Mouse (Mus musculus): ENCODE measurements around the gene Zscan2. TPM values are rescaled to one million over a fixed set of nuclear protein-coding genes. Genes with fewer than 3 reads are reported as not detected.

Zscan2 gene
- polyA plus RNA-seq, 1 experiment from 2014 or later = 5.3 TPM

- no peak overlapping the region for H3K27ac ChIP-seq
- no peaks in the 10 kb centered on the region for H3K9me3 ChIP-seq
- WGBS = 79% methylated on average over 15 of the region's 15 CpGs
- ATAC-seq (ENCODE audit: low FRiP score) = no peak
- H3K4me2 ChIP-seq = no peak overlapping the region
- no peak overlapping the region for H3K4me3 ChIP-seq
- H3K4me1 ChIP-seq (replicated peaks) = no peaks in the 10 kb centered on the region
- H3K9ac ChIP-seq = no peak overlapping the region
- 0 out of 2 replicates have a peak, but pooled peaks cover 2% of the 10 kb centered on the region for H3K27me3 ChIP-seq
- H3K36me3 ChIP-seq = no peaks in the 10 kb centered on the region
Observed at GRCm38 (mm10) chr7:80845621-80846279, 15.0 kb upstream of the Zscan2 start.

- Histone ChIP-seq H3K9me3 (no peaks in the 10 kb centered on the region), H3K4me2 (no peak overlapping the region), H3K9ac (no peak overlapping the region), H3K27ac (no peak overlapping the region), H3K27me3 (0 out of 2 replicates have a peak, but pooled peaks cover 2% of the 10 kb centered on the region), H3K36me3 (no peaks in the 10 kb centered on the region), H3K4me1 (replicated peaks) (no peaks in the 10 kb centered on the region), H3K4me3 (no peak overlapping the region)
- 92% methylated on average over 10 of the region's 10 CpGs for WGBS
- ATAC-seq (ENCODE audit: low FRiP score) = no peak
Observed at GRCm38 (mm10) chr7:80846280-80846678, 14.4 kb upstream of the Zscan2 start.

GRCm38 (mm10) chr7:80846709-80847108 lies 14.0 kb upstream of the Zscan2 start:
- WGBS = 91% methylated on average over 5 of the region's 5 CpGs
- Histone ChIP-seq H3K27me3 (0 out of 2 replicates have a peak, but pooled peaks cover 2% of the 10 kb centered on the region), H3K9me3 (no peaks in the 10 kb centered on the region), H3K27ac (no peak overlapping the region), H3K9ac (no peak overlapping the region), H3K36me3 (no peaks in the 10 kb centered on the region), H3K4me2 (no peak overlapping the region), H3K4me1 (replicated peaks) (no peaks in the 10 kb centered on the region), H3K4me3 (no peak overlapping the region)
- no peak for ATAC-seq (ENCODE audit: low FRiP score)

GRCm38 (mm10) chr7:80849267-80849666 lies 11.5 kb upstream of the Zscan2 start:
- no peak overlapping the region for H3K4me3 ChIP-seq
- no peak overlapping the region for H3K4me2 ChIP-seq
- ATAC-seq (ENCODE audit: low FRiP score) = no peak
- H3K9me3 ChIP-seq = no peaks in the 10 kb centered on the region
- no peaks in the 10 kb centered on the region for H3K36me3 ChIP-seq
- no peaks in the 10 kb centered on the region for H3K27me3 ChIP-seq
- WGBS = 90% methylated on average over 2 of the region's 2 CpGs
- no peak overlapping the region for H3K27ac ChIP-seq
- H3K4me1 ChIP-seq (replicated peaks) = no peaks in the 10 kb centered on the region
- H3K9ac ChIP-seq = no peak overlapping the region

- no peaks in the 10 kb centered on the region for H3K36me3 ChIP-seq
- 38% methylated on average over 4 of the region's 4 CpGs for WGBS
- ATAC-seq (ENCODE audit: low FRiP score) = no peak
- H3K27ac ChIP-seq = no peak overlapping the region
- H3K9ac ChIP-seq = no peak overlapping the region
- no peak overlapping the region for H3K4me2 ChIP-seq
- no peaks in the 10 kb centered on the region for H3K27me3 ChIP-seq
- H3K9me3 ChIP-seq = no peaks in the 10 kb centered on the region
- H3K4me1 ChIP-seq (replicated peaks) = no peaks in the 10 kb centered on the region
- no peak overlapping the region for H3K4me3 ChIP-seq
Observed at GRCm38 (mm10) chr7:80849710-80850109, 11.0 kb upstream of the Zscan2 start.

DNA sequence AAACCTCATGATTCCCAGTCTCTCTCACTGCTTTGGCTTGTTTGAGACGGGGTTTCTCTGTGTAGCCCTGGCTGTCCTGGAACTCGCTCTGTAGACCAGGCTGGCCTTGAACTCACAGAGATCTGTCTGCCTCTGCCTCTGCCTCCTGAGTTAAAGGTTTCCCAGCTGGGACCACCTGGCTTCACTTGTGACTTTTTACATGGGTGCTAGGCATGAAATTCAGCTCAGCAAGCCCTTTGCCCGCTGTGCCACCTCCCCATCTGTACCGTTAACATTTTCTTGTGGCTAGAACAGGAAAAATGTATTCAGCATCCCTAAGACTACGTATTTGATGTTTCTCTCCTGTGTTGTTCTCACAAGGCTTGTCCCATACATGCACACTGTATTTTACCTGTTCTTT lies 10.2 kb upstream of the Zscan2 start:
- Histone ChIP-seq H3K4me3 (no peak overlapping the region), H3K9ac (no peak overlapping the region), H3K4me2 (no peak overlapping the region), H3K9me3 (no peaks in the 10 kb centered on the region), H3K27me3 (no peaks in the 10 kb centered on the region), H3K27ac (no peak overlapping the region), H3K36me3 (no peaks in the 10 kb centered on the region), H3K4me1 (replicated peaks) (no peaks in the 10 kb centered on the region)
- ATAC-seq (ENCODE audit: low FRiP score) = no peak
- 87% methylated on average over 5 of the region's 5 CpGs for WGBS

GRCm38 (mm10) chr7:80853218-80853617 lies 7.5 kb upstream of the Zscan2 start:
- 96% methylated on average over 3 of the region's 3 CpGs for WGBS
- H3K36me3 ChIP-seq = no peaks in the 10 kb centered on the region
- no peak overlapping the region for H3K27ac ChIP-seq
- no peaks in the 10 kb centered on the region for H3K4me1 ChIP-seq (replicated peaks)
- H3K4me2 ChIP-seq = no peak overlapping the region
- no peaks in the 10 kb centered on the region for H3K27me3 ChIP-seq
- H3K9me3 ChIP-seq = no peaks in the 10 kb centered on the region
- no peak for ATAC-seq (ENCODE audit: low FRiP score)
- H3K9ac ChIP-seq = no peak overlapping the region
- no peak overlapping the region for H3K4me3 ChIP-seq

DNA sequence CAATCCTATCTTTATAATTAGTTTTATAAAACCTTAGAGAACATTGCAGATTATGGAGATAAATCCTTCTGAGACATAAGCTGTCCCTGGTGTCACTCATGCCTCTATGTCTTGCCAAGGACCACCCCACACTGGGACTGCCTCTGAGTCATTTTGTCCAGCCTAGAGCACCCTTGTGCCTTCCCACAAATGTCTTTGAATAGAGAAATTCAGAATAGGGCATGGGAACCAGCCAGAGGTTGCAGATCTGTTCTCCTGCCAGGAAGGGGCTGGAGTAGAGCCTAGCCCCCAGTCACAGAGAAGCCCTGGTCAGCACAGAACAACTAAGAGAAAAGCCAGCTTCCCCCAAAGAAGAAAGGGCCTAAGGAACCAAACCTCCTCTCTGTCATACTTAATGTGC lies 5.4 kb upstream of the Zscan2 start:
- H3K4me1 ChIP-seq (replicated peaks) = peaks cover 3% of the 10 kb centered on the region; the same call in 1 of the 2 replicates
- H3K4me2 ChIP-seq = no peak overlapping the region
- no peaks in the 10 kb centered on the region for H3K36me3 ChIP-seq
- H3K9me3 ChIP-seq = no peaks in the 10 kb centered on the region
- ATAC-seq (ENCODE audit: low FRiP score) = no peak
- no peak overlapping the region for H3K27ac ChIP-seq
- no peak overlapping the region for H3K9ac ChIP-seq
- no peaks in the 10 kb centered on the region for H3K27me3 ChIP-seq
- no peak overlapping the region for H3K4me3 ChIP-seq

DNA sequence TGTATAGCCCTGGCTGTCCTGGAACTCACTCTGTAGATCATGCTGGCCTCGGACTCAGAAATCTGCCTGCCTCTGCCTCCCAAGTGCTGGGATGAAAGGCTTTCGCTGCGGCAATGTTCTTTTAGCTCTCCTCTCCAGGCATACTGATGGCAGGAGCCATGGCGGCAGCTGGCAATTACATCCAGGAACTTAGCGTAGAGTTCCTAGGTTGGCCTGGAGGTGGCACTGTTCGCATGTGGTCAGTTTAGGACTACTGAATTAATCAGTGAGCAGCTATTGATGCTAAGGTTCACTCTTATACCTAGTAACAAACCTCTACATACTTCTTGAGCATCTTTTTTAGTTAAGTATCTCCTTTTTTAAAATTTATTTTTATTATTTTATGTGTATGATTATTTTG lies 3.5 kb upstream of the Zscan2 start:
- no peak overlapping the region for H3K4me2 ChIP-seq
- H3K9me3 ChIP-seq = no peaks in the 10 kb centered on the region
- 17% methylated on average over 6 of the region's 6 CpGs for whole genome bisulfite sequencing
- H3K9ac ChIP-seq = no peak overlapping the region
- no peak overlapping the region for H3K4me3 ChIP-seq
- peaks cover 10% of the 10 kb centered on the region for H3K4me1 ChIP-seq (replicated peaks)
- no peaks in the 10 kb centered on the region for H3K36me3 ChIP-seq
- H3K27ac ChIP-seq = no peak overlapping the region
- H3K27me3 ChIP-seq = no peaks in the 10 kb centered on the region
- no peak for ATAC-seq (ENCODE audit: low FRiP score)

DNA sequence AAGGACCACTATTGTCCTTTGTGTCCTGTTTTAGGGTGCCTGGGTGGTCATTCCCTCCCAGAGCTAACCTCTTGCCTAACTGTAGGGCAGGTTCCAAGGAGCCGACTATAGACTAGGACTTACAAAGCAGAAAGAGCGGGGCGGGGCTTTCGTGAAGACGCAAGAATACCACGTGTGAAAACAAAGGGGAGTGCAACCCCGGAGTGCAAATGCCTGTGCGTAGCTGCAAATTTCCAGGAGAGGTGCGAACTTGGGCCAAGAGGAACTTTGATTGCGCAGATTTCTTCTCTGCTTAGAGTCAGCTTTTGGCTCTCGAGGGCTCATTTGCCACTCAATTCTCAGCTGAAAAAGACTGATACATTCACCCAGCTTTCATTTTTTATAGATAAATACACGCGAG lies 493 bp upstream of the Zscan2 start:
- peak; percentile 77 for ATAC-seq (ENCODE audit: low FRiP score)
- H3K4me2 ChIP-seq = peak overlapping the region; percentile 74
- H3K4me1 ChIP-seq (replicated peaks) = peaks cover 40% of the 10 kb centered on the region
- no peaks in the 10 kb centered on the region for H3K9me3 ChIP-seq
- peak overlapping the region; percentile 79 for H3K4me3 ChIP-seq
- 2% methylated on average over 13 of the region's 13 CpGs for WGBS
- peaks cover 18% of the 10 kb centered on the region for H3K36me3 ChIP-seq
- no peaks in the 10 kb centered on the region for H3K27me3 ChIP-seq
- H3K9ac ChIP-seq = peak overlapping the region; percentile 96
- peak overlapping the region; percentile 61 for H3K27ac ChIP-seq

GRCm38 (mm10) chr7:80862475-80862874 lies 1.8 kb downstream of the Zscan2 start:
- ATAC-seq (ENCODE audit: low FRiP score) = no peak
- Histone ChIP-seq H3K4me1 (replicated peaks) (peaks cover 57% of the 10 kb centered on the region), H3K9me3 (no peaks in the 10 kb centered on the region), H3K9ac (peak overlapping the region; percentile 63; the same call in 1 of the 2 replicates), H3K27me3 (no peaks in the 10 kb centered on the region), H3K4me2 (peak overlapping the region; percentile 74), H3K4me3 (peak overlapping the region; percentile 79), H3K27ac (no peak overlapping the region), H3K36me3 (peaks cover 38% of the 10 kb centered on the region)
- 82% methylated on average over 2 of the region's 2 CpGs for WGBS

GRCm38 (mm10) chr7:80863520-80863919 lies 2.8 kb downstream of the Zscan2 start:
- no peak for ATAC-seq (ENCODE audit: low FRiP score)
- Histone ChIP-seq H3K4me2 (peak overlapping the region; percentile 74), H3K4me1 (replicated peaks) (peaks cover 57% of the 10 kb centered on the region), H3K36me3 (peaks cover 49% of the 10 kb centered on the region), H3K27me3 (no peaks in the 10 kb centered on the region), H3K27ac (peak overlapping the region; percentile 48; the same call in 1 of the 2 replicates), H3K9me3 (no peaks in the 10 kb centered on the region), H3K9ac (peak overlapping the region; percentile 63), H3K4me3 (peak overlapping the region; percentile 23)
- 86% methylated on average over 4 of the region's 5 CpGs for WGBS

GRCm38 (mm10) chr7:80864151-80864550 lies 3.4 kb downstream of the Zscan2 start:
- H3K4me2 ChIP-seq = peak overlapping the region; percentile 74
- H3K27me3 ChIP-seq = no peaks in the 10 kb centered on the region
- H3K36me3 ChIP-seq = peaks cover 55% of the 10 kb centered on the region
- no peak for ATAC-seq (ENCODE audit: low FRiP score)
- 0 out of 2 replicates have a peak overlapping the region, but pooled peaks have one; percentile 23 for H3K4me3 ChIP-seq
- peak overlapping the region; percentile 63; the same call in 1 of the 2 replicates for H3K9ac ChIP-seq
- H3K4me1 ChIP-seq (replicated peaks) = peaks cover 57% of the 10 kb centered on the region
- WGBS = 84% methylated on average over 1 of the region's 1 CpGs
- no peaks in the 10 kb centered on the region for H3K9me3 ChIP-seq
- H3K27ac ChIP-seq = no peak overlapping the region

Measured in hindbrain, embryonic 13.5 days (tissue).